Mouse (Mus musculus) CD4-positive helper T cell, adult 2 months (primary cell): ENCODE measurements around the gene Tmem245.

ENCODE experiments used
- DNase-seq: peaks from one replicate; pipeline ENCODE4 v3.0.0-alpha.2; 2012; ENCODE audit warnings: low read depth, missing footprints, low spot score

Tmem245 gene

GRCm38 (mm10) chr4:56865971-56866370, 81.3 kb downstream of the Tmem245 start:
- DNase-seq = no peak

- peak; percentile 82 for DNase-seq
Measured at GRCm38 (mm10) chr4:56865003-56865511, 82.2 kb downstream of the Tmem245 start, which contains the start of gene Ctnnal1. Ctnnal1 (minus strand) TSS chr4:56865188.

- DNase-seq = no peak
Measured at GRCm38 (mm10) chr4:56864417-56865001, 82.7 kb downstream of the Tmem245 start.

GRCm38 (mm10) chr4:56864016-56864415, 83.2 kb downstream of the Tmem245 start:
- DNase-seq = no peak

- no peak for DNase-seq
Measured at GRCm38 (mm10) chr4:56861551-56861950, 85.7 kb downstream of the Tmem245 start.

DNA sequence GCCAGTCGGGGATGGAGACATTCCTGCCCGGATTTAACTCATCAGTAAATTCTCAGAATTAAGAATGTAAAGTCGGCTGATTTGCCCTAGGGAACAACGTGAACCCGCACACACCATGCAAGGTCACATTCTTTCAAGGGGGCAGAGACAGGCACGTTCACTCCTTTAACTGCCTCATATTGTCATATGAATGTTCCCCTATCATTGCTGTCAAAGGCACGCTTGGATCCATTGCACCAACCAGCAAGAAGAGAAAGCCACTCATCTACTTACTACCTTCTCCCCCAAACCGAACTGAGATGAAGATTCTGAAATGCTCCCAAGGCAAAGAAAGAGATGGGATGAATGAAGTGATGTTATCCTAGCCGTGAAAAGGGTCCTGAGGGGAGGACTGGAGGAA, 88.5 kb downstream of the Tmem245 start:
- no peak for DNase-seq

- no peak for DNase-seq
Measured at GRCm38 (mm10) chr4:56856371-56856949, 90.8 kb downstream of the Tmem245 start.

DNA sequence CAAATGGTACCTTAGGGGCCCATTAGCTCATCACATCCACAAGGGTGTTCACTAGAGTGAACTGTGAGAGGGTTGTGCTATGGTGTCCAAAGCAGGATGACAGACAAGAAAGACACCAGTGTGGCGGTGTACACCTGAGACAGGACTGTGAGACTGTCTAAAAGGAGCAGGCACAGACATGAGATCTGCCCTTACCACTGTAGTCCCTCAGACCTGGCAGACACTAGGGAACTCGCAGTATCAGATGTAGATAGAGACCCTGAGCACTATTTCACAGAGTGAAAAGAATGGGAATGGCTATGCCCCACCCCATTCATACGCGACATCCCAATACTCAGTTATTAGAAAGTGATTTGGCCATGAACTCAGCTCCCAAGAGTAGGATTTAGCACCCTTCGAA, 91.3 kb downstream of the Tmem245 start:
- no peak for DNase-seq

DNA sequence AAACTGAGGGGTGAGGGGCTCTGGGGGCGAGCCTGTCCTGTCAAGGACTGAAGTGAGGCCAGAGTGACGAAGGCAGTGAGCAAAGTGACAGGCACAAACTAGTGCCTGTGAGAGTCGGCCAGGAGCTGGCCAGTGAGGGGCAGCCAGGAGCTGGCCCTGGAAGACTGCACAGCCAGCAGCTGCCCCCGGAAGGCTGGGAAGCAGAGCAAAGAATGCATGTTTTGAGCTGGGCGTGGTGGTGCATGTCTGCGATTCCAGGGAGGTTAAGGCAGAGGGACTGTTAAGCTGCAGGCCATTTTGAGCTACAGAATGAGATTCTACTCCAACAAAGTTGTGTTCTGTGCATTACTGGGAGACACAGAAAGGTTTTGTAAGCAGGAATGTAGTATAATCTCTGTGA, 96.5 kb downstream of the Tmem245 start:
- no peak for DNase-seq

- no peak for DNase-seq
Measured at GRCm38 (mm10) chr4:56848044-56848443, 99.2 kb downstream of the Tmem245 start.

DNA sequence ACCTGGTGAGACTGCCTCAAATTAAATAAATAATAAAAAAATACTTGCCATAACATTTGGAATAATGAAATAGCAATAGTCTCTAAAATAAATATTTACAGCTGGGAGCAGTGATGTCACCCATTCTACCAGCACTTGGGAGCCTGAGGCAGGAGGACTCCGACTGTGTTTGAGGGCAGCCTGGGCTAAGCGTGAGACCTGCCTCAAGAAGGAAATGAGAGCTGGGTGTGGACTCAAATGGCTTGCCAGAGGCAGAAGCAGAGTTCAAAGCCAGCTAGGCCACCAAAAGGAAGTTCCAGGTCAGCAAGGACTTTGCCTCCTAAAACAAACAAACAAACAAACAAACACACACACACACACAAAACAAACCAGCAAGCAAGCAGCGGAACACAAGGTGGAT, 99.8 kb downstream of the Tmem245 start:
- DNase-seq = no peak

DNA sequence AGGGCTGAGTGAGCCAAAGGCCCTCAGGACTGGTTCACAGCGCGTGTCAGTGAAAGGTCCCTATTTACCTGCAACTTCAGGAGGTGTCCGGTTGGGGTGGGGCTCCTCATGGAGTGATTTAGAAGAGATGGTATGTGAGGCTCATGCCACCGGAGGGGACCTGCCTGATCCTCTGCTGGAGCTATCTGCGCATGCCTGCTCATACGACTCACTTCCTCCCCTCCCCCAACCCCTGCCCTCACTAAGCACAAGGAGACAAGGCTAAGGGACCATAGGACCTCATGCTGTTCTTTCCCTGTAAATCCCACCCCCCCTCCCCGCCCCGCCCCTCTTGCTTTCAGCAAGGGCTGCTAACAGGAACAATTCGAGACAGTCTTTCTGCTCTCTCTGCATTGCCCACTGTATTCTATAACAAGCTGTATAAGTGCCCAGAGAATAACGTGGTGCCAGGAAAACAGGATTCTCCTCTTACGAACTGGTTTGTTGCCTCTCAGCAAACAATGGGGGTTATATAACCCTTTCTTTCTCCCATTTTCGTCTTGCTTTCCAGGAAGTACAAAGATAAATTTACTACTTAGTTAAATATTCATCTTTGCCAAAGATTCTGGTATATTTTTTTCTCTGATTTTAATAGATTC, 101.2 kb downstream of the Tmem245 start:
- no peak for DNase-seq

DNA sequence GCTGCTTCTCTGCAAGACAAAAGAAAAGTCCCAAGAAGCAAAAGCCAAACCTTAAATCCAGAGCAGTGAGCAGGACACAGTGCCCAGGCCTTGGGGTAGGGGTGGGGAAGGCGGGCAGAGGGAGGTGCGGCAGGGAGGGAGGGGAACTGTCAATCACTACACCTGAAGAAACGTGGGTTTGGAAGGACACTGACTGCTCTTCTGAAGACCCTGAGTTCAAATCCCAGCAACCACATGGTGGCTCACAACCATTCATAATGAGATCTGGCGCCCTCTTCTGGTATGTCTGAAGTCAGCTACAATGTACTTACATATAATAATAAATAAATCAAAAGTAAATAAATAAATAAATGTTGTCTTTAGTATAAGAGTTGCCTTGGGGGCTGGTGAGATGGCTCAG, 102.3 kb downstream of the Tmem245 start:
- no peak for DNase-seq

GRCm38 (mm10) chr4:56843963-56844362, 103.3 kb downstream of the Tmem245 start:
- no peak for DNase-seq

GRCm38 (mm10) chr4:56842501-56842900, 104.7 kb downstream of the Tmem245 start:
- DNase-seq = no peak

GRCm38 (mm10) chr4:56840297-56840696, 106.9 kb downstream of the Tmem245 start:
- DNase-seq = no peak

- DNase-seq = no peak
Measured at GRCm38 (mm10) chr4:56837661-56838060, 109.6 kb downstream of the Tmem245 start.

GRCm38 (mm10) chr4:56831998-56832397, 115.2 kb downstream of the Tmem245 start:
- no peak for DNase-seq

GRCm38 (mm10) chr4:56831013-56831609, 116.1 kb downstream of the Tmem245 start:
- DNase-seq = peak; percentile 24

DNA sequence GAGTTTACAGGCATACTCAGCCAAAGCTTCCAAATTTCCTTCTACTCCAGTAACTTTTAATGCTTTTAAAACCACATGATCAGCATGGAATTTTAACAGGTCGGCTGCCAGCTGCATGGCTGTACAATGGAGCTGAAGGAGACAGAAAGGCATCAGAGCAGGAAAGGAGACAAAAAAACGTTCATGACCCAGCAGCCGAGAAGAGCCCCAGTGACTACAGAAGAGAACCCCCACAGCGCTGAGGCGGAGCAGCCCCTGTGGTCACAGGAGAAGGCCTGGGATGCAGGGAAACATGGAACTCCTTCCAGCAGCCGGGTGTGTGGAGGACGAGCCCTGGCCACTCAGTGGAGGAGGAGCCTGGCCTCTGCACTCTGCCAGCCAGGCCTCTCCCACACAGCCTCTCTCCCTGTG, 117.7 kb downstream of the Tmem245 start:
- no peak for DNase-seq

DNA sequence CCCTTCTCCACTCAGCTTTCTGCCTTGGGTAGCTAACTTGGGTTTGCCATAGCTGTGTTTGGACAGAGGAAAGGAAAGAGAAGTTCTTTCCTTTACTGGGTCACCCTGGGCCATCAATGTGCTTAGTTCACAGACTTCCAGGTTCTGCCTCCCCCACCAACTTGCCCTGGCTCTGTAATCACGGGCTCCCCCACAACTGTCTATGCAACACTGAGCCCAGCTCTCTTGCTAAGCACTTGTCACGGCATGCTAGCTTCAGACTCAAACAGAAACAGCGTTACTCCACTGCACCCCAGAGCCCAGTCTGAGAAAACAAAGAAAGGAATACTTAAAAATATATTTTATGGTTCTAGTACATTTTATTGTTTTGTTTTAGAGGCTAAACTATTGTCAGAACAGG, 118.3 kb downstream of the Tmem245 start:
- DNase-seq = no peak

DNA sequence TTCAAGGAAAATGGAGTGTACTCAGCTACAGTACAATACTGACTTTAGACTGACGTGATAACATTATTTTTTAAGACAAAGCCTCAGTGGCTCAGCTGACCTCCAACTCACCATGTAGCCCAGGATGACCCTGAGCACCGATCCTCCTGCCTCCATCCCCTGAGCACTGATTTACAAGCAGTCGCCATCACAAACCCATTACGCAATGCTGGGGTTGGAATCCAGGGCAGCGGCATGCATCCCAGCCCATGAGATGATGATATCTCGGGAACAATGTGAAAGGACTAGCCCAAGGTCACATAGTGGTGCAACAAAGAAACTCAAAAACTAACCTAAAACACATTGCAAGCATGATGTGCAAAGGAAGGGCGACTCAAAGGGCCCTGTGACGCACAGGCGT, 123.0 kb downstream of the Tmem245 start:
- DNase-seq = no peak
